Mouse (Mus musculus) retina, adult 2 months (tissue): ENCODE measurements around the gene Mapk3.
A peak's percentile ranks its signal among the peaks of the same experiment; 100 is the strongest.
"Not testable (repeated sequence)": the region's sequence is repeated elsewhere in the genome, so short reads cannot be mapped to it uniquely, and the experiment has no call there.

ENCODE experiments used
- DNase-seq: peaks from one replicate; pipeline ENCODE4 v3.0.0-alpha.2; 2012; ENCODE audit warnings: low read depth, low spot score

Gene Mapk3

GRCm38 (mm10) chr7:126759672-126760390 lies 430 bp downstream of the Mapk3 start:
- no peak for DNase-seq

- DNase-seq = no peak
These were observed 996 bp downstream of the Mapk3 start for GRCm38 (mm10) chr7:126760391-126760802.

DNA sequence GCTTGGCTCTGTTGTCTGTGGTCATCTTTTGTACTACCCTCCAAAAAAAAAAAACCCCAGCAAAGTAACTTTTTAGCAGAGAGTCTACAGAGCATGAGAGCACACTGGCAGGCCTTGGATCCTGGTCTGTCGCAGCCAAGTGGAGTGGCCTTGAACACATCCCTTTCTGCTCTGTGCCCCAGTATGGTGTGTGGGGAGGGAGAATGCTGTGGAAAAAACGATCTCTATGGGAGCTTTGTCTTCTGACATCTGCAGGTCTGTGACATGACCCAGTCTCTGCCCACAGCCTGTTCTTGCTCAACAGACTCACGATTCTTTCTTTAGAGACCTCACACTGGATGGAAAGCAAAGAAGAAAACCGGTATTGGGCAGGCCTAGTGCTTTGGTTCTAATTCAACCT lies 1.6 kb downstream of the Mapk3 start:
- DNase-seq = no peak

DNA sequence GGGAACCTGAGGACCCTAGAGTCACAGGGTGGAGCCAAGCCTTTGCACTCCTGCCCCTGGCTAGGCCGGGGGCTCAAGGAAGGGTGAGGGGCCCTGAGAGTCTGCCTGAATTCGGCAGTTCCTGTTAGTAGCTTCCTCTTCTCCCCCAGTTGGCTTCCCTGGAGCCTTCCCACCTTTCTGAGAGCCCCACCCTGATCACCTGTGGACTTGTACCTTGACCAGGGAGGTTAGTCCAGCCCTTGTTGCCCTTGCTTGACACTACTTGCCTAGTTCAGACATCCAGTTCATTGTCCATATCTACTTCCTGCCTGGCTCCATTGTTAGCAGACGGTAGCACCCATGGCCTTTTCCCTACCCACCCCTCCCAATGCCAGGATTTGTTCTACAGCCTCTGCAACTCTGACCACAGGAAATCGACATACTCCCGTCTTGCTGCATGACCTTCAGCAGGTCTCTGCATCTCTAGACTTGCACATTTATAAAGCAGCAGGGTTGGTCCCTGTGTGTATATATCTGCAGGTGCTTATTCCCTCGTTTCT lies 2.2 kb downstream of the Mapk3 start:
- DNase-seq = no peak

GRCm38 (mm10) chr7:126762471-126763008 lies 3.1 kb downstream of the Mapk3 start:
- no peak for DNase-seq

GRCm38 (mm10) chr7:126765540-126765939 lies 6.1 kb downstream of the Mapk3 start:
- DNase-seq = no peak

GRCm38 (mm10) chr7:126766201-126766600 lies 6.8 kb downstream of the Mapk3 start, which contains the start of gene Gdpd3:
Gene Gdpd3, plus strand, starts transcription at chr7:126766334.
- no peak for DNase-seq

- DNase-seq = no peak
These were observed 7.6 kb downstream of the Mapk3 start for GRCm38 (mm10) chr7:126767001-126767400.

DNA sequence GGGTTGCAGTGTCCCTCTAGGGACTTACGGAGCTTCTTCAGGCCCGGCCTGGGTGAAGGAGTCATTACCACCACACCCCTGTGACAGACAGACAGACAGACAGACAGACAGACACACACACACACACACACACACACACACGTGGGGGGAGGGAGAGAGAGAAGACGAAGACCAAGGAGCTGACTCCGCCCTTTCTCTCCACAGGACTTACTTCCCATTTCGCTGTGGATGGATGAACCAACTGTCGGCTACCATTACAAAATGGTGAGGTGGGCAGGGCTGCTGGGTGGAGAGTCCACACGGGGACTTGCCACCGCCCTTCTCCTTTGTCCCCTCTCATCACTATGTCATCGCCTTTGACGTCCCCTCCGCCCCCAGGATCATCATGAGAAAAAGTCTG lies 11.4 kb downstream of the Mapk3 start:
- DNase-seq = no peak

DNA sequence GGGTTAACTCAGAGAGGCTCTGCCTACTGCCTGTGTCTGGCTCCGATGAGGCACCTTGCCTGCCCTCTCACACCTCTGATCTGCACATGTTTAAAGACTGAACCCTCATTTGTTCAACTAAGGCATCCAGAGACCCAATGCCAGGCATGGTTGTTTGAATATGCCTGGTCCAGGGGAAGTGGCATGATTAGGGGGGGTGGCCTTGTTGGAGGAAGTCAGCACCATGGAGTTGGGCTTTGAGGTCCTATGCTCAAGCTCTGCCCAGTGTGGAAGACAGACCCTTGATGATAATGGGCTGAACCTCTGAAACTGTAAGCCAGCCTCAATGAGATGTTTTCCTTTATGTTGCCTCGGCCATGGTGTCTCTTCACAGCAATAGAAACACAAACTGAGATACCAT lies 13.9 kb downstream of the Mapk3 start:
- no peak for DNase-seq

- no peak for DNase-seq
These were observed 15.1 kb downstream of the Mapk3 start for GRCm38 (mm10) chr7:126774463-126774862.

GRCm38 (mm10) chr7:126775185-126775977 lies 16.0 kb downstream of the Mapk3 start:
- no peak for DNase-seq

DNA sequence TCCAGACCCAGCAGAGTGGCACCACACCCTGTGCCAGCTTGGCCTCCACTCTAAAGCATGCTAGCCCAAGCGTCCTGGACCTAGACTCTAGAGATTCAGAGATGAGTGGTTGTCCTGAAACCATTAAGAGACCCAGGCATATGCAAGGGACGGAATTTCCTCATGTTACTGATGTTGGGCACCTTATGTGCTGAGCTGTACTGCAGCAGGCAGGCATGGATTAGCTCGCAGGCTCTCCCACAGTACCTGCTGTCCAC lies 16.5 kb downstream of the Mapk3 start:
- no peak for DNase-seq

DNA sequence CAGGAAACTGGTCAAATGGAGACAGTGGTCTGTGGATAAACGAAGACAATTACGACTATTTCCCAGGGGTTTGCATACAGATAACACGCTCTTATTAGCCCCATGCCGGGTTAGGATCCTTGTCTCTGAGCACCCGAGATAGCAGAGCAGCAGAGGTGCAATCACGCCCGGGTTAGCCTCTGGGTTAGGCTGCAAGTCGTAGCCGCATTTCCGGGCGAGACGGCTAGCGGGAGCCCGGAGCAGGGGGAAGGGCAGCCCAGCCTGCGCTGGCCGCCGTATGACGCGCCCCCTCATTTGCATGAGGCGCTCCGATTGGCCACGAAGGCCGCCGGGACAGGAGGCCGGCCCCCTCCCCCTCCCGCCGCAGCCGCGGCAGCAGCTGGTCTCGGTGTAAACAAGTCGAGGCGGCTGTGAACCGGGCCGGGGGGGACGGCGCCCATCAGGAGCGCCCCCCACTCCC lies 17.2 kb downstream of the Mapk3 start, which contains the start of gene Ypel3:
Ypel3 (plus strand) TSS at position 358 of the 460 bp plus-strand sequence.
- DNase-seq = peak; percentile 77

DNA sequence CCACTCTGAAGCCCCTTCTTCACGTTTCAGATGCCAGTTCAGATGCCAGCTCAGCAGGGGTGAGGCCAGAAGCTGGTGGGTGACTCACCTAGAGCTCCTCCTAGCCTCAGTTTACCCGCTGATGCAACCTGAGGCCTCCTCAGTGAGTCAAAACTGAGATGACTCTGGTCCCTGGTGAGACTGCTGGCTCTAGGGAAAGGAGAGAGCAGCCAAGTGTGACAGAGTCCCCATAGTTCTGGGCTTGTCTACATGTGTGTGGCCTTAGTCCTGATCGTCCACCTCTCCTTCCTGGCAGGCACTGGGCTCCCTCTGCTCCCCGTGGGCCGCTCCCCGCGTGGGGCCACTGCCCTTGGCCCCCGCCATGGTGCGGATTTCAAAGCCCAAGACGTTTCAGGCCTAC lies 18.1 kb downstream of the Mapk3 start:
- no peak for DNase-seq

DNA sequence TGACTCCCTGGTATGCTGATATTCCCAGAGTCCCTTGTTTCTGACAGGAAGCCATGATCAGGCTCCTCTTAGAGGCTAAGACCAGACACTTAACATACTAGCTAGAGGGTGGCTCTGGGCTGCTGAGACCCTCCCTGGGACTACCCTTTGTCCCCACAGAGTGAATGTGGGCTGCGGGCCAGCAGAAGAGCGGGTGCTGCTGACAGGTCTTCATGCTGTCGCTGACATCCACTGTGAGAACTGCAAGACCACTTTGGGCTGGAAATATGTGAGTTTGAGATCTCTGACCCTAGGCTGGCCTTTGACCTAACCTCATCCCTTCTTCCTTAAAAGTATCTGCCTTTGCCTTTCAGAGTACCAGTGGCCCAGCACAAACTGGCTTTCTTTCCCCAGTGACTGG lies 18.7 kb downstream of the Mapk3 start:
- no peak for DNase-seq

DNA sequence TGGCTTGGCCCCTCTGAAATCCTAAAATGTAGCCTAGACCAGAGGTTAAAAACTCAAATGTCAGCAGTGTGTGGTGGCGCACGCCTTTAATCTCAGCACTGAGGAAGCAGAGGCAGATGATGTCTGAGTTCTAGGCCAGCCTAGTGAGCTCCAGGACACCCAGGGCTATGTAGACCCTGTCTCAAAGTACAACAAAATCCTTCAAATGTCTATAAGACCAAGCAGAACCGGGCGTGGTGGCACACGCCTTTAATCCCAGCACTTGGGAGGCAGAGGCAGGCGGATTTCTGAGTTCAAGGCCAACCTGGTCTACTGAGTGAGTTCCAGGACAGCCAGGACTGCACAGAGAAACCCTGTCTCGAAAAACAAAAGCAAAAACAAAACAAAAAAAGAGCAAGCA lies 19.7 kb downstream of the Mapk3 start:
- not testable (repeated sequence) for DNase-seq

DNA sequence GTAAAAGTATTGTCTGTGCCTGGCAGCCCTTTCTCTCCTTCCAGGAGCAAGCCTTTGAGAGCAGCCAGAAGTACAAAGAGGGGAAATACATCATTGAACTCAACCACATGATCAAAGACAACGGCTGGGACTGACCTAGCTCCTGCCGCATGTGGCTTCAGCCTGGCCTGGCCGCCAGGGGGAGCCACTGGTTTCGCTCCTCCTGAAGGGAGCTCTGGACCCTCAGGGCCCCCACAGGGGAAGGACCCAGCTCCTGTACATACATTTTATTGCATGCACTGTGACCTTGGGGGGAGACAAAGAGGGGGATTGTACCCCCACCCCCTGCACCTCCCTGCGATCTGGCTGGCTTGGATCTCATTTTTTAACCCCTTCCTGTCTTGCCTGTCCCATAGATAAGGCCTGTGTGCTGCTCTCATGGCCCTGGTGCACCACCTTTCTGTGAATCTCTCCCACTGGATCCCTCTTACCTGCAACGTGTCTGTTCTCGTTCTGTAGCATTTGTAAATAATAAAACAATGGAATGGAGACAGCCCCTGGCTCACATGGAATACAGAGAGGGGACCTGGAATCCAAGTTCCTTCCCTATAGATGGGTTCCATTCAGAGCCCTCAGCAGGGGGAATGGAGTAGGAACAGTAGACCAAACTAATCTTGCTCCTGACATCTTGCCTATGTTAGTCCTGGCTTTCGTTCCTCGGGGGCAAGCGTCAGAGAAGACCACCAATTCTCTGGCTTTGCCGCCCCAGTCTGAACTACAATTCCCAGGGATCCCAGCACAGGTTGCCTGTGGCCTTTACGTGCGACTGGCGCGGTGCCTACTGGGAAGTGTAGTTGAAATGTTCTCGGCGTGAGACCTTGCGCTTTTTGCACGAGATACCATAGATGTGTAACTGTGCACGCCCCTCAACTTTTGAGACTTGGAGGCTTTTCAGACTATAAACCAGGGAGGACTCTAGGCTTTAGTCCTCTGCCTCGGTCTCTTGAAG lies 20.9 kb downstream of the Mapk3 start:
- no peak for DNase-seq

GRCm38 (mm10) chr7:126780971-126781635 lies 21.7 kb downstream of the Mapk3 start, which contains the start of gene Tbx6:
Gene Tbx6, plus strand, starts transcription at chr7:126781483.
- DNase-seq = no peak

- no peak for DNase-seq
These were observed 22.4 kb downstream of the Mapk3 start for GRCm38 (mm10) chr7:126781661-126782370.
